Mouse (Mus musculus): ENCODE measurements around the gene Ndufb10.

The Ndufb10 gene

DNA sequence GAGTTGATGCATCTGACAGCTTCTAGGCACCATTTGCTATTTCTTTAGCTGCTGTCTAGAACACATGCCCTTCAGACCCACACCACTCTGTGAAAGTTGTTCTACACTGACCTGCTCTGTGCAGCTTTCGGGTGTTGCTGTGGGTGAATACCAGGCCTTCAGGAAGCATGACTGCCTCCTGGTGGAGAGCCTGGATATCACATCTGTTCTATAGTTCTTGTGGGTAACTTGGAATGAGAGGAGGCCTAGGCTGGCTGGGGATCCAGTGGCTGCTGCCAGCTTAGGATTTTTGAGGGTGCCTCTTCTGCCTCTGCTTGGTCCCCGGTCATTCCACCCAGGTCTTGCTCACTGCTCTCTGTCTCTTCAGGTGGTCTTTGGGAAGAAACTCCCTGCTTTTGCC is 48.1 kb downstream of the Ndufb10 start:
- Histone ChIP-seq H3K36me3 (ENCODE audit: control insufficient read depth, insufficient read depth, low read length, poor library complexity, severe bottlenecking) (peaks cover 4% of the 10 kb centered on the region), H3K27me3 (ENCODE audit: control insufficient read depth, insufficient read depth, low read length, poor library complexity, severe bottlenecking) (no peaks in the 10 kb centered on the region)
- peak; percentile 85 for DNase-seq (ENCODE audit: low read depth, low spot score)

DNA sequence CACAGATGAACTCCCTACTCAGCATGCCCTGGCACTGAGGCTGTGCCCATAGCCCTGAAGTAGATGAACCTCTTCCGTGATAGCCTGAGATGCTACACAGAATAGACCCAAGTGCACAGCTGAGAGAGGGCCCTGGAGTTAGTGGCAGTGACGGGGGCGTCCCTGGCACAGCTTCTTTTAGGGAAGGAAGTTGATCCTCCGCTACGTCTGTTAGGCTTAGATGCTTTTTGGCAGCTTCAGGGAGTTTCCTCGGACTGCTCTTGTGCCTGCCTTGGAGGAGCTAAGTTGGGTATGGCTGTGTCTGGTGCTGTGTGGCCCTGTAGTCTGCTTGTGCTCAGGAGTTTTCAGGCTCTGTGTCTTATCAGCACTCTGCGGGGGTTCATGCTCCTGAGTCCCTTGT is 50.0 kb downstream of the Ndufb10 start:
- Histone ChIP-seq H3K36me3 (ENCODE audit: control insufficient read depth, insufficient read depth, low read length, poor library complexity, severe bottlenecking) (no peaks in the 10 kb centered on the region; the same call in none of the 2 replicates), H3K27me3 (ENCODE audit: control insufficient read depth, insufficient read depth, low read length, poor library complexity, severe bottlenecking) (no peaks in the 10 kb centered on the region)
- DNase-seq (ENCODE audit: low read depth, low spot score): no peak

DNA sequence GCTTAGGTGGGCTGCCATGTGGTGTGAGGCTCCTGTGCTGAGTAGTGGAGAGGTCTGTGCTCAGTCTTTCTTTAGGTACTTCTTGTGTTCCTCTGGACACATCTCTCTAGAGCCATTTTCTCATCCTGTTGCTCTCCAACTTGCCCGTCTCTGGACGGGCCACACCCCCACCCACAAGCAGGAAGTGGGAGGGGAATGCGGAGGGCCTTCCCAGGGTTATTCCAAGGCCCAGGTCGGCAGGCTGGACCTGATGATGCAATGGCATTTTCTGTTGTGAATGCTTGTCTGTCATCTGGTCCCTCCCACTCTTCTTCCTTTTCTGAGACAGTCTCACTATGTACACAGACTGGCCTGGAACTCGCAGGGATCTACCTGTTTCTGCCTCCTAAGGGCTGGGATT is 52.1 kb downstream of the Ndufb10 start:
- Histone ChIP-seq H3K27me3 (ENCODE audit: control insufficient read depth, insufficient read depth, low read length, poor library complexity, severe bottlenecking) (no peaks in the 10 kb centered on the region), H3K36me3 (ENCODE audit: control insufficient read depth, insufficient read depth, low read length, poor library complexity, severe bottlenecking) (no peaks in the 10 kb centered on the region; the same call in none of the 2 replicates)
- no peak for DNase-seq (ENCODE audit: low read depth, low spot score)
